Mouse (Mus musculus) heart, postnatal 0 days (tissue): ENCODE data around the gene Igdcc4.

Experiments used
- CTCF ChIP-seq: IDR thresholded peaks from 2 replicates; pipeline ENCODE4 v1.5.1; 2016; ENCODE audit warnings: antibody characterized with exemption, control low read depth, low read depth
- EP300 ChIP-seq: IDR thresholded peaks from 2 replicates; pipeline ENCODE4 v1.6.1; 2016; ENCODE audit warnings: antibody characterized with exemption, low read depth

DNA sequence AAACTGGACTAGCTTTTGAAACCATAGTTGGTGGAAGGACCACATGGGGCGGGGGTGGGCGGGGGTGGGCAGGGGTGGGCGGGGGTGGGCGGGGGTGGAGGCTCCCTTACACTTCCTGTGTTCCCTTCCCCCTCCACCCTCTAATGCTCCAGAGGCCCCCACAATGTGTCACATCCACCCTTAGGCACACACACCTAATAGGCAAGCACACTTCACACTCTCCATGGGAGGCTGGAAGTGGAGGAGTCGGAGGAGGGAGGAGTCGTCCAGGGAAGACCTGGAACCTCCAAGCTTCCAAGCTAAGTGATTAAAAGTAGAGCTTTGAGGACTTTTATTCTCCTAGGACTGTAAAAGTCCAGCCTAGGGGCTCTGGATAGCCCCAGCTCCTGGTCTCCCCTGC is 67.2 kb downstream of the Igdcc4 start:
- TF ChIP-seq CTCF (no peak), EP300 (no peak)
